Mouse (Mus musculus) adipose tissue, adult 10 weeks (tissue): ENCODE measurements around the gene Nxpe2. TPM values are rescaled to one million over a fixed set of nuclear protein-coding genes. Genes with fewer than 3 reads are reported as not detected.

ENCODE experiments used
- polyA plus RNA-seq: library from polyadenylated mRNA; stranded (reverse); fragments of 350-450 nt; fragmentation: Illumina TruSeq; extraction: RNeasy Lipid Tissue Mini Kit (QIAGEN cat#74804); gene quantifications from one replicate; pipeline ENCODE4 v1.2.3, GENCODE M21; 2014; ENCODE audit warnings: low read depth, low replicate concordance

Gene Nxpe2
- 32.9 TPM for polyA plus RNA-seq

GRCm38 (mm10) chr9:48353148-48353698 lies at the start of gene Nxpe2:
TSS of gene Nxpe2 (minus strand) at chr9:48353454.

Other genes starting within 250 kb of the Nxpe2 start
- 13.2 TPM for gene Nxpe4, start 191.4 kb downstream of the Nxpe2 start, polyA plus RNA-seq
- 83.3 TPM for gene Rexo2, start 127.2 kb upstream of the Nxpe2 start, polyA plus RNA-seq
- gene Rbm7, start 141.8 kb upstream of the Nxpe2 start, polyA plus RNA-seq, result 55.5 TPM
- 112 TPM for gene Gm5617, start 142.0 kb upstream of the Nxpe2 start, polyA plus RNA-seq